Mouse (Mus musculus): ENCODE data around the gene Ccr1l1. TPM values are rescaled to one million over a fixed set of nuclear protein-coding genes. Genes with fewer than 3 reads are reported as not detected.
"Not testable (repeated sequence)": the region's sequence is repeated elsewhere in the genome, so short reads cannot be mapped to it uniquely, and the experiment has no call there.

Ccr1l1 gene
- polyA plus RNA-seq, 1 experiment from 2014 or later = not detected

DNA sequence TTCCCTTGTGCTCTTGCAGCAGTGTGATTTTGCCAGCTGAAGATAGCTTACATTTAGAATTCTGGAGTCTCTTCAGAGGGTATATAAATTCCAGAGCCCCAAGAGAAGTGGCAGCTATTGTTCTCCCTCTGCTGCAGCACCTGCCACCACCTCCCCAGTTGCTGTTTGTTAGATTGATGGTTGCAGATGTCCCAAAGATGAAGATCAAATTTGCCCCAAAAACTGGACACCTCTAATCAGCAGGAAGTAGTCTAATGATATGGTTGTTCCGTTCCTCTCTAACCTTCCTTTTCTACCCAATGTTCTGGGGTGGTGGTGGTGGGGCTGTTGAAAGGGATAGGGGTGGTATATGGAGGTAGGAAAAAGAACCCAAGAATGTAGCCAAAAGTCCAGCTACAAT lies 4.5 kb upstream of the Ccr1l1 start:
- H3K9me3 ChIP-seq = no peaks in the 10 kb centered on the region
- no peak overlapping the region for H3K27ac ChIP-seq
- no peak for DNase-seq (ENCODE audit: low spot score)
- H3K27me3 ChIP-seq (ENCODE audit: insufficient read depth, poor library complexity, severe bottlenecking) = no peaks in the 10 kb centered on the region
- H3K4me1 ChIP-seq = no peaks in the 10 kb centered on the region
- H3K36me3 ChIP-seq = no peaks in the 10 kb centered on the region
- H3K4me3 ChIP-seq = no peak overlapping the region
- WGBS = 63% methylated on average over 1 of the region's 1 CpGs

DNA sequence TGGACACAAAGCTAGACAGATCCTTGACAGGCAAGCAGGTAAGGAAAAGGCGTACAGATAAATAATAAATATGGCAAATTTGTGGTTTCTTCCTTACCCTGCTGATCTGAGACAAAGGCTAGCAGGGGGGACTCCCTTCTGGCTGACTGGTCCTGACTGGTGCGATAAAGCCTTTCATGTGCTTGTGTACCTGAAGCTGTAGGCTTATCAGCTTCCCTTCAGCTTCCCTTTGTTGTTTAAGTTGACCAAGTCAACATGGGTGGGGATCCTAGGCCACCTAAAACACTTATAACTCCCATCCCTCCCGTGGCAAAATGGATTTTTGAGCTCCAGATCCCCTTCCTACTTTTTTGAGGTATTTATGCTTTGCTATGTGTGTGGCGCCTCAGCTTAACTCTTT lies 3.7 kb upstream of the Ccr1l1 start:
- H3K27me3 ChIP-seq (ENCODE audit: insufficient read depth, poor library complexity, severe bottlenecking) = no peaks in the 10 kb centered on the region
- no peaks in the 10 kb centered on the region for H3K36me3 ChIP-seq
- H3K9me3 ChIP-seq = no peaks in the 10 kb centered on the region
- no peak overlapping the region for H3K27ac ChIP-seq
- H3K4me3 ChIP-seq = no peak overlapping the region
- no peaks in the 10 kb centered on the region for H3K4me1 ChIP-seq
- WGBS = 69% methylated on average over 4 of the region's 4 CpGs
- DNase-seq (ENCODE audit: low spot score) = peak; percentile 75

GRCm38 (mm10) chr9:123980858-123981475 lies 2.8 kb upstream of the Ccr1l1 start:
- H3K4me1 ChIP-seq; H3K27ac ChIP-seq; H3K4me3 ChIP-seq; H3K27me3 ChIP-seq (ENCODE audit: insufficient read depth, poor library complexity, severe bottlenecking); DNase-seq (ENCODE audit: low spot score); H3K9me3 ChIP-seq; H3K36me3 ChIP-seq: not testable (repeated sequence)
- no CpG with 5 or more reads among the region's 3 CpGs for WGBS

- WGBS = 77% methylated on average over 9 of the region's 9 CpGs
- no peaks in the 10 kb centered on the region for H3K4me1 ChIP-seq
- H3K4me3 ChIP-seq = no peak overlapping the region
- H3K9me3 ChIP-seq = no peaks in the 10 kb centered on the region
- DNase-seq (ENCODE audit: low spot score) = no peak
- H3K27ac ChIP-seq = no peak overlapping the region
- no peaks in the 10 kb centered on the region for H3K36me3 ChIP-seq
- H3K27me3 ChIP-seq (ENCODE audit: insufficient read depth, poor library complexity, severe bottlenecking) = no peaks in the 10 kb centered on the region
Measured at GRCm38 (mm10) chr9:123976876-123977663, 1.1 kb downstream of the Ccr1l1 start.

GRCm38 (mm10) chr9:123975630-123976029 lies 2.6 kb downstream of the Ccr1l1 start:
- no peaks in the 10 kb centered on the region for H3K4me1 ChIP-seq
- H3K36me3 ChIP-seq = no peaks in the 10 kb centered on the region
- H3K9me3 ChIP-seq = no peaks in the 10 kb centered on the region
- no peaks in the 10 kb centered on the region for H3K27me3 ChIP-seq (ENCODE audit: insufficient read depth, poor library complexity, severe bottlenecking)
- 68% methylated on average over 2 of the region's 2 CpGs for WGBS
- no peak overlapping the region for H3K27ac ChIP-seq
- no peak overlapping the region for H3K4me3 ChIP-seq
- no peak for DNase-seq (ENCODE audit: low spot score)

GRCm38 (mm10) chr9:123968290-123968912 lies 9.8 kb downstream of the Ccr1l1 start, which contains the start of gene Ccr1:
Gene Ccr1 (minus strand): TSS chr9:123968692.
- no peak for DNase-seq (ENCODE audit: low spot score)
- Histone ChIP-seq H3K36me3 (no peaks in the 10 kb centered on the region), H3K27ac (no peak within 1 kb of the TSS), H3K4me3 (no peak within 1 kb of the TSS), H3K27me3 (ENCODE audit: insufficient read depth, poor library complexity, severe bottlenecking) (no peaks in the 10 kb centered on the region), H3K9me3 (no peaks in the 10 kb centered on the region), H3K4me1 (no peaks in the 10 kb centered on the region)
- WGBS = 86% methylated on average over 1 of the region's 1 CpGs

- H3K4me3 ChIP-seq; H3K27ac ChIP-seq; H3K4me1 ChIP-seq; H3K36me3 ChIP-seq; H3K9me3 ChIP-seq; DNase-seq (ENCODE audit: low spot score); H3K27me3 ChIP-seq (ENCODE audit: insufficient read depth, poor library complexity, severe bottlenecking): not testable (repeated sequence)
- 71% methylated on average over 1 of the region's 4 CpGs for WGBS
Measured at GRCm38 (mm10) chr9:123966858-123967495, 11.2 kb downstream of the Ccr1l1 start.

GRCm38 (mm10) chr9:123964776-123965175 lies 13.4 kb downstream of the Ccr1l1 start:
- no peaks in the 10 kb centered on the region for H3K36me3 ChIP-seq
- no peaks in the 10 kb centered on the region for H3K9me3 ChIP-seq
- 78% methylated on average over 3 of the region's 3 CpGs for WGBS
- no peak for DNase-seq (ENCODE audit: low spot score)
- no peak overlapping the region for H3K27ac ChIP-seq
- H3K4me1 ChIP-seq = no peaks in the 10 kb centered on the region
- no peak overlapping the region for H3K4me3 ChIP-seq
- no peaks in the 10 kb centered on the region for H3K27me3 ChIP-seq (ENCODE audit: insufficient read depth, poor library complexity, severe bottlenecking)

DNA sequence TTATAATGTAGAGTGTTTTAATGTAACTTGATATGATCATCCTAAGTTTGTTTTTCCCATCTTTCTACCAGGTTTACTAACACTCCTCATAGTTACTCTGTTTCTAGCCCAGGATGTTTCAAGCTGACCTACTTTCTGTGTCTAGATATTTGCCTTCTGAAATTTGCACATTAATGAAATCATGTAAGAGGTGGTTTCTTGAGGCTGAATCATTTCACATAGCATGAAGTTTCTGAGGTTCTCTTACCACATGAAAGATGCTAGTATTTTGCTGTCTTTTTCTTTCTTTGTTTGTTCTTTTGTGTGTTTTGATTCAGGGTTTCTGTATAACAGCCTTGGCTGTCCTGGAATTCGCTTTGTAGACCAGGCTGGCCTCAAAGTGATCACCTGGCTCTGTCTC lies 18.0 kb downstream of the Ccr1l1 start:
- 74% methylated on average over 1 of the region's 1 CpGs for WGBS
- DNase-seq (ENCODE audit: low spot score) = no peak
- Histone ChIP-seq H3K27me3 (ENCODE audit: insufficient read depth, poor library complexity, severe bottlenecking) (no peaks in the 10 kb centered on the region), H3K4me3 (no peak overlapping the region), H3K4me1 (no peaks in the 10 kb centered on the region), H3K36me3 (no peaks in the 10 kb centered on the region), H3K9me3 (no peaks in the 10 kb centered on the region), H3K27ac (no peak overlapping the region)

DNA sequence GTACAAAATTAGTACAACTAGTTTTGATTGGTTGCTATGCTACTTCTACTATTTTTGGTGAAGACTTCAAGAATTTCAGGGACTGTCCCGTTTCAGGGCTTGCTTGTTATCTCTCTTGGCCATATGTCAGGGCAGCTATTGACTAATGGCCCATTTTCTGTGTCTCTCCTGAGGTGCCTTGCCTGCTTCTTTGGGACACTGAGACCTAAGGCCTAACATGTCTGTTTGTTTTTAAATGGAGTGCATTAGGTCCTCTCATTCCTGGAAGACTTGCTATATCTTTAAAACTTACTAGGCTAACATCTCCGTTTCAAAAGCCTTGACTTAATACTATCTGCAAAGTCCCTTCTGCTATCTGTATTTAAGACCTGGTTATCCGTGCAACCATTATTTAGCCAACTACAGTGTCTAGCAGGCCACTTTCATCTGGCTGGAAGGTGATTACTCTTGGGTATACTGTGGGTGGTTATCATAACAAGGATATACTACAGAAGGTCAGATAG lies 20.2 kb downstream of the Ccr1l1 start:
- Histone ChIP-seq H3K4me3 (no peak overlapping the region), H3K27me3 (ENCODE audit: insufficient read depth, poor library complexity, severe bottlenecking) (no peaks in the 10 kb centered on the region), H3K36me3 (no peaks in the 10 kb centered on the region), H3K9me3 (no peaks in the 10 kb centered on the region), H3K4me1 (no peaks in the 10 kb centered on the region), H3K27ac (0 out of 2 replicates have a peak overlapping the region, but pooled peaks have one; percentile 10)
- DNase-seq (ENCODE audit: low spot score) = no peak
- WGBS = 39% methylated on average over 3 of the region's 3 CpGs

GRCm38 (mm10) chr9:123956892-123957291 lies 21.3 kb downstream of the Ccr1l1 start:
- Histone ChIP-seq H3K27me3 (ENCODE audit: insufficient read depth, poor library complexity, severe bottlenecking) (no peaks in the 10 kb centered on the region), H3K9me3 (no peaks in the 10 kb centered on the region), H3K4me3 (no peak overlapping the region), H3K36me3 (no peaks in the 10 kb centered on the region), H3K27ac (no peak overlapping the region), H3K4me1 (no peaks in the 10 kb centered on the region)
- WGBS = 76% methylated on average over 1 of the region's 1 CpGs
- DNase-seq (ENCODE audit: low spot score) = no peak

DNA sequence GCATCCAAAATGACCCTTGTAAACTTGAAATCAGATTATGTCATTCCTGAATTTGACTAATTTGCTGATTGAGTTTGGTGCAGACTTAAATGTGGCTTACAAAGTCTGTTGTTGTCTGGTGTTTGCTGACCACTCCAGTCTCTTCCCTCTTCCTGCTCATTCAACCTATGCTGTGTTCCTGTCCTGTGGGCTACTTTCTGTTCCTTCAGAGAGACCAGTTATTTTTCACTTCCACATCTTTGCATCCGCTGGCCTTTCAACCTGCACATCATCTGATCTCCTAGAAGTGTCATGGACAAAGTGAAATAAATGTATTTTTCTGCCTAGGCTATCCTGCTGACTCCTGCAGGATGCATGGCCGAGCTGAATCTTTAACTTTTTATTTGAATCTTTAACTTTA lies 24.7 kb downstream of the Ccr1l1 start:
- DNase-seq (ENCODE audit: low spot score) = no peak
- Histone ChIP-seq H3K4me1 (no peaks in the 10 kb centered on the region), H3K9me3 (no peaks in the 10 kb centered on the region), H3K4me3 (no peak overlapping the region), H3K27ac (no peak overlapping the region), H3K27me3 (ENCODE audit: insufficient read depth, poor library complexity, severe bottlenecking) (no peaks in the 10 kb centered on the region), H3K36me3 (no peaks in the 10 kb centered on the region)
- WGBS = 63% methylated on average over 2 of the region's 2 CpGs

GRCm38 (mm10) chr9:123951176-123951575 lies 27.0 kb downstream of the Ccr1l1 start:
- 82% methylated on average over 1 of the region's 1 CpGs for WGBS
- H3K9me3 ChIP-seq = no peaks in the 10 kb centered on the region
- H3K4me1 ChIP-seq = no peaks in the 10 kb centered on the region
- H3K27me3 ChIP-seq (ENCODE audit: insufficient read depth, poor library complexity, severe bottlenecking) = no peaks in the 10 kb centered on the region
- H3K27ac ChIP-seq = no peak overlapping the region
- no peak for DNase-seq (ENCODE audit: low spot score)
- no peaks in the 10 kb centered on the region for H3K36me3 ChIP-seq
- H3K4me3 ChIP-seq = no peak overlapping the region
